Mouse (Mus musculus) MEL (cell line): ENCODE measurements at regions not wholly inside any gene's neighbourhood (a gene's known extent, or its start where the extent isn't known, plus 50 kb on each side); places are given as distances from the start of the nearest gene placed in this dataset.
"Not testable (repeated sequence)": the region's sequence is repeated elsewhere in the genome, so short reads cannot be mapped to it uniquely, and the experiment has no call there.

Experiments
- GATA1 ChIP-seq: IDR thresholded peaks from 2 replicates; pipeline ENCODE4 v1.6.1; 2011; ENCODE audit warnings: low read depth, low read length, improper control_type of control experiment
- MYC ChIP-seq: IDR thresholded peaks from 2 replicates; pipeline ENCODE4 v1.6.1; 2011; ENCODE audit warnings: low read depth, mild to moderate bottlenecking, low read length, improper control_type of control experiment, moderate library complexity

DNA sequence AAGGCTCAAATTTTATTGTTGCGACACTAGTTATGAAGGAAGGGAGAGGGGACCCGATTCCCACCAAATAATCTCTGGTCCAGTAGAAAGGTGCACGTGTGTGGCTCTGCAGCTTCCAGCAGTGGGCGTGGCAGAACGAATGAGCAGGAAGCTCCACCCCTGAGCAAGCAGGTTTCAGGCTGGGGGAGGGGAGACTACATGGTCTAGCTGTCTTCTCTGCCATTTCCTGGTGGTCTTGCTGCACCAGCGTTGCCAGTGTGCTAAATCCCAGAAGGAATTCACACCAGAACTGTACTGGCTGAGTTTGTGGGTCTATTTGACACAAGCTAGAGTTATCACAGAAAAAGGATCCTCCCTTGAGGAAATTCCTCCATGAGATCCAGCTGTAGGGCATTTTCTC is 62.3 kb upstream of the Selenop start:
- TF ChIP-seq GATA1, MYC: not testable (repeated sequence)
